Mouse (Mus musculus): ENCODE measurements around the gene Pitpnm1. TPM values are rescaled to one million over a fixed set of nuclear protein-coding genes. Genes with fewer than 3 reads are reported as not detected.
"Not testable (repeated sequence)": the region's sequence is repeated elsewhere in the genome, so short reads cannot be mapped to it uniquely, and the experiment has no call there.

The Pitpnm1 gene
- polyA plus RNA-seq, 1 experiment from 2014 or later: 17.3 TPM

- no peak for ATAC-seq (ENCODE audit: insufficient number of reproducible peaks, insufficient read depth, low FRiP score, low read depth)
- Histone ChIP-seq H3K36me3 (ENCODE audit: control insufficient read depth, insufficient read depth, low read length) (no peaks in the 10 kb centered on the region), H3K27me3 (ENCODE audit: control insufficient read depth, insufficient read depth, low read length) (no peaks in the 10 kb centered on the region), H3K4me3 (ENCODE audit: control insufficient read depth in 1 of 2, insufficient read depth in 1 of 2, low read depth in 1 of 2, low read length in 2 of 2) (no peak overlapping the region), H3K27ac (replicated peaks in 1 of 2; ENCODE audit: control insufficient read depth in 1 of 2, insufficient read depth in 1 of 2, low read depth in 2 of 2, low read length in 2 of 2) (no peak overlapping the region), H3K9me3 (ENCODE audit: control insufficient read depth, low read length) (no peaks in the 10 kb centered on the region), H3K4me1 (ENCODE audit: control insufficient read depth in 2 of 2, insufficient read depth in 2 of 2, low read length in 2 of 2) (peaks cover 10 to 13% of the 10 kb centered on the region in 2 experiments), H3K4me2 (ENCODE audit: low read length) (no peak overlapping the region), H3K9ac (ENCODE audit: low read length) (peak overlapping the region; percentile 27; the same call in 1 of the 2 replicates)
- WGBS: 44% methylated on average over 15 of the region's 15 CpGs
These were observed 43.7 kb upstream of the Pitpnm1 start for GRCm38 (mm10) chr19:4055947-4056693.

GRCm38 (mm10) chr19:4056727-4057126 is 43.1 kb upstream of the Pitpnm1 start:
- WGBS: 39% methylated on average over 4 of the region's 4 CpGs
- Histone ChIP-seq H3K27ac (replicated peaks in 1 of 2; ENCODE audit: control insufficient read depth in 1 of 2, insufficient read depth in 1 of 2, low read depth in 2 of 2, low read length in 2 of 2) (no peak overlapping the region), H3K4me1 (ENCODE audit: control insufficient read depth in 2 of 2, insufficient read depth in 2 of 2, low read length in 2 of 2) (peaks cover 10 to 13% of the 10 kb centered on the region in 2 experiments), H3K9me3 (ENCODE audit: control insufficient read depth, low read length) (no peaks in the 10 kb centered on the region), H3K36me3 (ENCODE audit: control insufficient read depth, insufficient read depth, low read length) (no peaks in the 10 kb centered on the region), H3K4me2 (ENCODE audit: low read length) (no peak overlapping the region), H3K27me3 (ENCODE audit: control insufficient read depth, insufficient read depth, low read length) (no peaks in the 10 kb centered on the region), H3K4me3 (ENCODE audit: control insufficient read depth in 1 of 2, insufficient read depth in 1 of 2, low read depth in 1 of 2, low read length in 2 of 2) (no peak overlapping the region), H3K9ac (ENCODE audit: low read length) (peak overlapping the region; percentile 27; the same call in 1 of the 2 replicates)
- ATAC-seq (ENCODE audit: insufficient number of reproducible peaks, insufficient read depth, low FRiP score, low read depth): no peak

- Histone ChIP-seq H3K36me3 (ENCODE audit: control insufficient read depth, insufficient read depth, low read length) (no peaks in the 10 kb centered on the region), H3K9me3 (ENCODE audit: control insufficient read depth, low read length) (no peaks in the 10 kb centered on the region), H3K4me1 (ENCODE audit: control insufficient read depth in 2 of 2, insufficient read depth in 2 of 2, low read length in 2 of 2) (peaks cover 10 to 13% of the 10 kb centered on the region in 2 experiments), H3K9ac (ENCODE audit: low read length) (no peak overlapping the region), H3K27me3 (ENCODE audit: control insufficient read depth, insufficient read depth, low read length) (no peaks in the 10 kb centered on the region), H3K27ac (replicated peaks in 1 of 2; ENCODE audit: control insufficient read depth in 1 of 2, insufficient read depth in 1 of 2, low read depth in 2 of 2, low read length in 2 of 2) (no peak overlapping the region), H3K4me3 (ENCODE audit: control insufficient read depth in 1 of 2, insufficient read depth in 1 of 2, low read depth in 1 of 2, low read length in 2 of 2) (no peak overlapping the region), H3K4me2 (ENCODE audit: low read length) (no peak overlapping the region)
- 78% methylated on average over 13 of the region's 13 CpGs for WGBS
- no peak for ATAC-seq (ENCODE audit: insufficient number of reproducible peaks, insufficient read depth, low FRiP score, low read depth)
These were observed 42.4 kb upstream of the Pitpnm1 start for GRCm38 (mm10) chr19:4057389-4057788.

GRCm38 (mm10) chr19:4057962-4058361 is 41.8 kb upstream of the Pitpnm1 start:
- no peaks in the 10 kb centered on the region for H3K9me3 ChIP-seq (ENCODE audit: control insufficient read depth, low read length)
- no peak for ATAC-seq (ENCODE audit: insufficient number of reproducible peaks, insufficient read depth, low FRiP score, low read depth)
- no peak overlapping the region for H3K4me2 ChIP-seq (ENCODE audit: low read length)
- H3K36me3 ChIP-seq (ENCODE audit: control insufficient read depth, insufficient read depth, low read length): no peaks in the 10 kb centered on the region
- H3K4me1 ChIP-seq (ENCODE audit: control insufficient read depth in 2 of 2, insufficient read depth in 2 of 2, low read length in 2 of 2): peaks cover 10 to 13% of the 10 kb centered on the region in 2 experiments
- no peak overlapping the region for H3K9ac ChIP-seq (ENCODE audit: low read length)
- H3K27me3 ChIP-seq (ENCODE audit: control insufficient read depth, insufficient read depth, low read length): no peaks in the 10 kb centered on the region
- H3K4me3 ChIP-seq (ENCODE audit: control insufficient read depth in 1 of 2, insufficient read depth in 1 of 2, low read depth in 1 of 2, low read length in 2 of 2): no peak overlapping the region
- over 99% methylated on average over 7 of the region's 7 CpGs for WGBS
- H3K27ac ChIP-seq (replicated peaks in 1 of 2; ENCODE audit: control insufficient read depth in 1 of 2, insufficient read depth in 1 of 2, low read depth in 2 of 2, low read length in 2 of 2): no peak overlapping the region

GRCm38 (mm10) chr19:4058581-4058980 is 41.2 kb upstream of the Pitpnm1 start:
- H3K9me3 ChIP-seq (ENCODE audit: control insufficient read depth, low read length): no peaks in the 10 kb centered on the region
- ATAC-seq (ENCODE audit: insufficient number of reproducible peaks, insufficient read depth, low FRiP score, low read depth): no peak
- no peak overlapping the region for H3K9ac ChIP-seq (ENCODE audit: low read length)
- no peaks in the 10 kb centered on the region for H3K36me3 ChIP-seq (ENCODE audit: control insufficient read depth, insufficient read depth, low read length)
- no peak overlapping the region for H3K4me2 ChIP-seq (ENCODE audit: low read length)
- H3K4me3 ChIP-seq (ENCODE audit: control insufficient read depth in 1 of 2, insufficient read depth in 1 of 2, low read depth in 1 of 2, low read length in 2 of 2): no peak overlapping the region
- H3K27ac ChIP-seq (replicated peaks in 1 of 2; ENCODE audit: control insufficient read depth in 1 of 2, insufficient read depth in 1 of 2, low read depth in 2 of 2, low read length in 2 of 2): no peak overlapping the region
- peaks cover 10 to 13% of the 10 kb centered on the region in 2 experiments for H3K4me1 ChIP-seq (ENCODE audit: control insufficient read depth in 2 of 2, insufficient read depth in 2 of 2, low read length in 2 of 2)
- 85% methylated on average over 5 of the region's 5 CpGs for WGBS
- H3K27me3 ChIP-seq (ENCODE audit: control insufficient read depth, insufficient read depth, low read length): no peaks in the 10 kb centered on the region

- 73% methylated on average over 15 of the region's 15 CpGs for WGBS
- Histone ChIP-seq H3K36me3 (ENCODE audit: control insufficient read depth, insufficient read depth, low read length) (no peaks in the 10 kb centered on the region), H3K9me3 (ENCODE audit: control insufficient read depth, low read length) (no peaks in the 10 kb centered on the region), H3K27ac (replicated peaks in 1 of 2; ENCODE audit: control insufficient read depth in 1 of 2, insufficient read depth in 1 of 2, low read depth in 2 of 2, low read length in 2 of 2) (no peak within 1 kb of the TSS), H3K27me3 (ENCODE audit: control insufficient read depth, insufficient read depth, low read length) (no peaks in the 10 kb centered on the region), H3K4me2 (ENCODE audit: low read length) (no peak within 1 kb of the TSS), H3K4me1 (ENCODE audit: control insufficient read depth in 2 of 2, insufficient read depth in 2 of 2, low read length in 2 of 2) (peaks cover 10 to 13% of the 10 kb centered on the region in 2 experiments), H3K4me3 (ENCODE audit: control insufficient read depth in 1 of 2, insufficient read depth in 1 of 2, low read depth in 1 of 2, low read length in 2 of 2) (no peak within 1 kb of the TSS), H3K9ac (ENCODE audit: low read length) (no peak within 1 kb of the TSS)
- ATAC-seq (ENCODE audit: insufficient number of reproducible peaks, insufficient read depth, low FRiP score, low read depth): peak; percentile 42; the same call in 1 of the 2 replicates
These were observed 40.6 kb upstream of the Pitpnm1 start, which contains the start of gene Gstp3 for GRCm38 (mm10) chr19:4059069-4059740. Gene Gstp3, minus strand, starts transcription at chr19:4059569.

- not testable (repeated sequence) for H3K27ac ChIP-seq (replicated peaks in 1 of 2; ENCODE audit: control insufficient read depth in 1 of 2, insufficient read depth in 1 of 2, low read depth in 2 of 2, low read length in 2 of 2); H3K4me3 ChIP-seq (ENCODE audit: control insufficient read depth in 1 of 2, insufficient read depth in 1 of 2, low read depth in 1 of 2, low read length in 2 of 2); H3K4me2 ChIP-seq (ENCODE audit: low read length); H3K36me3 ChIP-seq (ENCODE audit: control insufficient read depth, insufficient read depth, low read length); H3K27me3 ChIP-seq (ENCODE audit: control insufficient read depth, insufficient read depth, low read length); ATAC-seq (ENCODE audit: insufficient number of reproducible peaks, insufficient read depth, low FRiP score, low read depth); H3K9ac ChIP-seq (ENCODE audit: low read length); H3K9me3 ChIP-seq (ENCODE audit: control insufficient read depth, low read length)
- peaks cover 10 to 13% of the 10 kb centered on the region in 2 experiments for H3K4me1 ChIP-seq (ENCODE audit: control insufficient read depth in 2 of 2, insufficient read depth in 2 of 2, low read length in 2 of 2)
- 85% methylated on average over 8 of the region's 8 CpGs for WGBS
These were observed 39.5 kb upstream of the Pitpnm1 start for GRCm38 (mm10) chr19:4060044-4060898.

All from heart, embryonic 14.5 days (tissue).